Mouse (Mus musculus) right cerebral cortex, adult 2 months (tissue): ENCODE measurements at regions not wholly inside any gene's neighbourhood (a gene's known extent, or its start where the extent isn't known, plus 50 kb on each side); places are given as distances from the start of the nearest gene placed in this dataset.
A peak's percentile ranks its signal among the peaks of the same experiment; 100 is the strongest.
"Not testable (repeated sequence)": the region's sequence is repeated elsewhere in the genome, so short reads cannot be mapped to it uniquely, and the experiment has no call there.

Source experiments
- DNase-seq, 2 experiments: peaks; one replicate each; pipeline ENCODE4 v3.0.0; 2021 to 2022; ENCODE audit warnings: low spot score in 2 of 2

GRCm38 (mm10) chr12:79990751-79991150 lies 122.1 kb downstream of the Zfp36l1 start:
- no peak for DNase-seq

GRCm38 (mm10) chr12:79989582-79990110 lies 123.2 kb downstream of the Zfp36l1 start:
- no peak for DNase-seq

- no peak for DNase-seq
Observed at GRCm38 (mm10) chr12:79988401-79989358, 124.1 kb downstream of the Zfp36l1 start.

- DNase-seq: no peak
Observed at GRCm38 (mm10) chr12:79986241-79986976, 126.4 kb downstream of the Zfp36l1 start.

GRCm38 (mm10) chr12:79984985-79985747 lies 127.6 kb downstream of the Zfp36l1 start:
- DNase-seq: no peak

GRCm38 (mm10) chr12:79984025-79984790 lies 128.6 kb downstream of the Zfp36l1 start:
- no peak for DNase-seq

- DNase-seq: no peak
Observed at GRCm38 (mm10) chr12:79983232-79983631, 129.6 kb downstream of the Zfp36l1 start.

GRCm38 (mm10) chr12:79982497-79982896 lies 130.3 kb downstream of the Zfp36l1 start:
- DNase-seq: not testable (repeated sequence)

- no peak for DNase-seq
Observed at GRCm38 (mm10) chr12:79980711-79981110, 132.1 kb downstream of the Zfp36l1 start.

- DNase-seq: no peak
Observed at GRCm38 (mm10) chr12:79977136-79977535, 135.7 kb downstream of the Zfp36l1 start.

- DNase-seq: no peak
Observed at GRCm38 (mm10) chr12:79975466-79976239, 137.2 kb downstream of the Zfp36l1 start.

GRCm38 (mm10) chr12:79975050-79975449 lies 137.8 kb downstream of the Zfp36l1 start:
- DNase-seq: no peak

- no peak for DNase-seq
Observed at GRCm38 (mm10) chr12:79974530-79974929, 138.3 kb downstream of the Zfp36l1 start.

GRCm38 (mm10) chr12:79973566-79974230 lies 139.1 kb downstream of the Zfp36l1 start:
- DNase-seq: no peak

GRCm38 (mm10) chr12:79970981-79971390 lies 141.8 kb downstream of the Zfp36l1 start:
- DNase-seq: no peak

- peak in 1 of 2 experiments; percentile 31 for DNase-seq
Observed at GRCm38 (mm10) chr12:79970227-79970901, 142.4 kb downstream of the Zfp36l1 start.

- DNase-seq: no peak
Observed at GRCm38 (mm10) chr12:79969346-79970226, 143.2 kb downstream of the Zfp36l1 start.

- no peak for DNase-seq
Observed at GRCm38 (mm10) chr12:79968676-79969075, 144.1 kb downstream of the Zfp36l1 start.
